Mouse (Mus musculus) heart, embryonic 12.5 days (tissue): Measurements from ENCODE around the gene Coq2. TPM values are rescaled to one million over a fixed set of nuclear protein-coding genes. Genes with fewer than 3 reads are reported as not detected.

Source experiments
- ATAC-seq: fragments of 200-750 bp; cut with Nextera tagmentation; 2 replicates; pipeline ENCODE4 v1.8.0; 2017; ENCODE audit warnings: moderate TSS enrichment, moderate library complexity; ENCODE audit not compliant: insufficient number of reproducible peaks, low FRiP score
- H3K27ac ChIP-seq: fragments of 300-500 bp; sonication (generic); 2 replicates; pipeline ENCODE4 v1.5.1; 2016; ENCODE audit warnings: mild to moderate bottlenecking, moderate library complexity; ENCODE audit not compliant: poor library complexity, severe bottlenecking
- H3K27me3 ChIP-seq: fragments of 300-500 bp; sonication (generic); replicated peaks from 2 replicates; pipeline ENCODE4 v1.6.1; 2016; ENCODE audit warnings: mild to moderate bottlenecking, moderate library complexity
- H3K36me3 ChIP-seq: fragments of 300-500 bp; sonication (generic); 2 replicates; pipeline ENCODE4 v1.6.1; 2016; ENCODE audit warnings: mild to moderate bottlenecking, moderate library complexity
- H3K4me1 ChIP-seq: fragments of 300-500 bp; sonication (generic); replicated peaks from 2 replicates; pipeline ENCODE4 v1.6.1; 2016; ENCODE audit warnings: mild to moderate bottlenecking
- H3K4me2 ChIP-seq: fragments of 300-500 bp; sonication (generic); 2 replicates; pipeline ENCODE4 v1.6.1; 2016; ENCODE audit warnings: mild to moderate bottlenecking, moderate library complexity
- H3K4me3 ChIP-seq: fragments of 300-500 bp; sonication (generic); 2 replicates; pipeline ENCODE4 v1.5.1; 2016; ENCODE audit warnings: mild to moderate bottlenecking
- H3K9ac ChIP-seq: fragments of 300-500 bp; sonication (generic); 2 replicates; pipeline ENCODE4 v1.6.1; 2016; ENCODE audit warnings: mild to moderate bottlenecking, moderate library complexity
- H3K9me3 ChIP-seq: fragments of 300-500 bp; sonication (generic); replicated peaks from 2 replicates; pipeline ENCODE4 v1.6.1; 2016; ENCODE audit warnings: mild to moderate bottlenecking, moderate library complexity
- WGBS: fragments of 180-500 bp; shearing (Covaris S2); methylation state at CpG from one replicate; pipeline ENCODE4 v1.1.7; 2016; 5-methylcytosine and 5-hydroxymethylcytosine counted together
- polyA plus RNA-seq: library from polyadenylated mRNA; unstranded; fragments of >200 nt; fragmentation: Nextera tagmentation; extraction: Ambion mirVana; gene quantifications from 2 replicates; pipeline ENCODE4 v1.2.1, GENCODE M21; 2016

Coq2 gene
- polyA plus RNA-seq, 1 experiment from 2014 or later, result 71.5 TPM

- Histone ChIP-seq H3K4me3 (no peak overlapping the region), H3K36me3 (no peaks in the 10 kb centered on the region), H3K9me3 (no peaks in the 10 kb centered on the region), H3K4me2 (no peak overlapping the region), H3K27me3 (0 out of 2 replicates have a peak, but pooled peaks cover 4% of the 10 kb centered on the region), H3K9ac (no peak overlapping the region), H3K27ac (no peak overlapping the region), H3K4me1 (no peaks in the 10 kb centered on the region)
- 62% methylated on average over 8 of the region's 8 CpGs for WGBS
- ATAC-seq, result no peak
These were observed 52.9 kb downstream of the Coq2 start for GRCm38 (mm10) chr5:100621876-100622508.

- H3K9ac ChIP-seq, result no peak overlapping the region
- ATAC-seq, result no peak
- no peak overlapping the region for H3K4me3 ChIP-seq
- H3K4me2 ChIP-seq, result no peak overlapping the region
- H3K36me3 ChIP-seq, result no peaks in the 10 kb centered on the region
- H3K9me3 ChIP-seq, result no peaks in the 10 kb centered on the region
- no peak overlapping the region for H3K27ac ChIP-seq
- H3K4me1 ChIP-seq, result no peaks in the 10 kb centered on the region
- 0 out of 2 replicates have a peak, but pooled peaks cover 4% of the 10 kb centered on the region for H3K27me3 ChIP-seq
- 60% methylated on average over 9 of the region's 9 CpGs for WGBS
These were observed 54.0 kb downstream of the Coq2 start for GRCm38 (mm10) chr5:100620952-100621351.

- no peak for ATAC-seq
- Histone ChIP-seq H3K4me2 (no peak overlapping the region), H3K9ac (no peak overlapping the region), H3K27me3 (0 out of 2 replicates have a peak, but pooled peaks cover 4% of the 10 kb centered on the region), H3K36me3 (no peaks in the 10 kb centered on the region), H3K4me1 (no peaks in the 10 kb centered on the region), H3K9me3 (no peaks in the 10 kb centered on the region), H3K27ac (no peak overlapping the region), H3K4me3 (no peak overlapping the region)
- WGBS, result 86% methylated on average over 15 of the region's 15 CpGs
These were observed 55.2 kb downstream of the Coq2 start for GRCm38 (mm10) chr5:100619586-100620275.

GRCm38 (mm10) chr5:100613896-100614768 lies 60.8 kb downstream of the Coq2 start:
- no peak overlapping the region for H3K4me2 ChIP-seq
- ATAC-seq, result no peak
- WGBS, result 82% methylated on average over 17 of the region's 17 CpGs

GRCm38 (mm10) chr5:100607868-100608267 lies 67.1 kb downstream of the Coq2 start:
- Histone ChIP-seq H3K9me3 (no peaks in the 10 kb centered on the region), H3K9ac (no peak overlapping the region), H3K36me3 (no peaks in the 10 kb centered on the region), H3K27ac (no peak overlapping the region), H3K4me2 (no peak overlapping the region), H3K4me3 (no peak overlapping the region), H3K27me3 (no peaks in the 10 kb centered on the region), H3K4me1 (0 out of 2 replicates have a peak, but pooled peaks cover 8% of the 10 kb centered on the region)
- 57% methylated on average over 9 of the region's 9 CpGs for WGBS
- no peak for ATAC-seq

More at GRCm38 (mm10) chr5:100613896-100614768, 60.8 kb downstream of the Coq2 start:
- H3K27me3 ChIP-seq, result no peaks in the 10 kb centered on the region
- H3K4me3 ChIP-seq, result no peak overlapping the region
- H3K36me3 ChIP-seq, result no peaks in the 10 kb centered on the region
- H3K9me3 ChIP-seq, result no peaks in the 10 kb centered on the region
- H3K9ac ChIP-seq, result no peak overlapping the region
- H3K4me1 ChIP-seq, result no peaks in the 10 kb centered on the region
- no peak overlapping the region for H3K27ac ChIP-seq

GRCm38 (mm10) chr5:100607090-100607762 lies 67.7 kb downstream of the Coq2 start:
- 56% methylated on average over 4 of the region's 4 CpGs for WGBS

GRCm38 (mm10) chr5:100605828-100606229 lies 69.1 kb downstream of the Coq2 start:
- Histone ChIP-seq H3K4me2 (no peak overlapping the region; the same call in 1 of the 2 replicates), H3K4me1 (0 out of 2 replicates have a peak, but pooled peaks cover 8% of the 10 kb centered on the region), H3K9me3 (no peaks in the 10 kb centered on the region), H3K9ac (no peak overlapping the region), H3K27me3 (no peaks in the 10 kb centered on the region), H3K4me3 (no peak overlapping the region), H3K27ac (no peak overlapping the region), H3K36me3 (no peaks in the 10 kb centered on the region)
- 56% methylated on average over 9 of the region's 9 CpGs for WGBS
- ATAC-seq, result no peak

More at GRCm38 (mm10) chr5:100607090-100607762, 67.7 kb downstream of the Coq2 start:
- no peaks in the 10 kb centered on the region for H3K36me3 ChIP-seq
- no peak overlapping the region for H3K4me2 ChIP-seq
- no peaks in the 10 kb centered on the region for H3K27me3 ChIP-seq
- H3K9me3 ChIP-seq, result no peaks in the 10 kb centered on the region
- 0 out of 2 replicates have a peak, but pooled peaks cover 8% of the 10 kb centered on the region for H3K4me1 ChIP-seq
- ATAC-seq, result no peak
- no peak overlapping the region for H3K4me3 ChIP-seq
- no peak overlapping the region for H3K9ac ChIP-seq
- H3K27ac ChIP-seq, result no peak overlapping the region

Other genes with a start within 250 kb of the Coq2 start
- gene Lin54, start 174.5 kb downstream of the Coq2 start, polyA plus RNA-seq, result 14.4 and 14.6 TPM in 2 replicates
- 146 and 153 TPM in 2 replicates for gene Cops4, start 156.8 kb downstream of the Coq2 start, polyA plus RNA-seq
- 3.8 and 4.5 TPM in 2 replicates for gene Plac8, start 102.9 kb downstream of the Coq2 start, polyA plus RNA-seq
- 1.3 and 1.5 TPM in 2 replicates for gene Hpse, start 44.6 kb upstream of the Coq2 start, polyA plus RNA-seq
- gene Helq, start 123.5 kb upstream of the Coq2 start, polyA plus RNA-seq, result 13.0 and 19.1 TPM in 2 replicates
- 137 and 146 TPM in 2 replicates for gene Mrps18c, start 123.5 kb upstream of the Coq2 start, polyA plus RNA-seq
- gene Abraxas1, start 145.8 kb upstream of the Coq2 start, polyA plus RNA-seq, result 33.9 and 34.2 TPM in 2 replicates
- 11.8 and 12.1 TPM in 2 replicates for gene Gpat3, start 170.6 kb upstream of the Coq2 start, polyA plus RNA-seq